Mouse (Mus musculus) lung, postnatal 0 days (tissue): ENCODE measurements at regions not wholly inside any gene's neighbourhood (a gene's known extent, or its start where the extent isn't known, plus 50 kb on each side); places are given as distances from the start of the nearest gene placed in this dataset.

ENCODE experiments used
- ATAC-seq: fragments of 200-750 bp; cut with Nextera tagmentation; 2 replicates; pipeline ENCODE4 v1.8.0; 2017; ENCODE audit warnings: moderate library complexity
- DNase-seq: peaks from one replicate; pipeline ENCODE4 v3.0.0-alpha.2; 2016; ENCODE audit warnings: low spot score
- H3K27ac ChIP-seq: fragments of 300-500 bp; sonication (generic); 2 replicates; pipeline ENCODE4 v1.5.1; 2014; ENCODE audit warnings: antibody characterized with exemption, mild to moderate bottlenecking, low read length, mixed read lengths
- H3K27me3 ChIP-seq: fragments of 300-500 bp; sonication (generic); replicated peaks from 2 replicates; pipeline ENCODE4 v1.6.1; 2014; ENCODE audit warnings: low read length, mixed read lengths; ENCODE audit not compliant: insufficient read depth
- H3K36me3 ChIP-seq: fragments of 300-500 bp; sonication (generic); 2 replicates; pipeline ENCODE4 v1.6.1; 2014; ENCODE audit warnings: low read length, mixed read lengths; ENCODE audit not compliant: insufficient read depth
- H3K4me1 ChIP-seq: fragments of 300-500 bp; sonication (generic); 2 replicates; pipeline ENCODE4 v1.6.1; 2014; ENCODE audit warnings: antibody characterized with exemption, low read depth, low read length, mixed read lengths; ENCODE audit not compliant: insufficient read depth
- H3K4me2 ChIP-seq: fragments of 300-500 bp; sonication (generic); replicated peaks from 2 replicates; pipeline ENCODE4 v1.6.1; 2014; ENCODE audit warnings: low read depth, mild to moderate bottlenecking, low read length, moderate library complexity, mixed read lengths
- H3K4me3 ChIP-seq: fragments of 300-500 bp; sonication (generic); 2 replicates; pipeline ENCODE4 v1.5.1; 2014; ENCODE audit warnings: low read depth, low read length
- H3K9ac ChIP-seq: fragments of 300-500 bp; sonication (generic); replicated peaks from 2 replicates; pipeline ENCODE4 v1.6.1; 2014; ENCODE audit warnings: low read depth, mild to moderate bottlenecking
- H3K9me3 ChIP-seq: fragments of 300-500 bp; sonication (generic); 2 replicates; pipeline ENCODE4 v1.6.1; 2016; ENCODE audit warnings: low read length, mixed read lengths
- CTCF ChIP-seq: IDR thresholded peaks from 2 replicates; pipeline ENCODE4 v1.5.1; 2016; ENCODE audit warnings: antibody characterized with exemption, mild to moderate bottlenecking
- EP300 ChIP-seq: IDR thresholded peaks from 2 replicates; pipeline ENCODE4 v1.6.1; 2016; ENCODE audit warnings: antibody characterized with exemption, mild to moderate bottlenecking, control low read depth
- WGBS: fragments of 180-500 bp; shearing (Covaris S2); extraction: QIAGEN DNeasy Blood & Tissue Kit; methylation state at CpG from one replicate; pipeline ENCODE4 v1.1.7; 2014; 5-methylcytosine and 5-hydroxymethylcytosine counted together

DNA sequence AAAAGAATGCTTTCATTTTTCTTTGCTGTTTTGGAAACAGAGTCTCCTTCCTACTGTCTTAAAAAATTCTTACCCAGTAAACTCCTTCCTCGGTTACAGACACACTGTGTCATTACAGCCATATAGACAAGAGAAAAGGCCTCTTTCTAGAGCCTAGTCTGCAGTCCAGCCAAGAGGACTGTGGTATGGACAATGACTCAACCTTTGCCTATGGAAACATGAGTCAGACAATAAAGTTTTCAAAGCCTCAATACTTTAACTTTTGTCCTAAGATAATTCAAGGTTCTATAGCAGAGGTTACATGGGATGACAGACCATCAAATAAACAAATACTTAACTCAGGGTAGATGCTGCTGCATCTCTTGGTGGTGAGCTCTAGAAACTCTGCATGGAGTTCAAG is 339.4 kb upstream of the Sox9 start:
- ATAC-seq = no peak
- DNase-seq = no peak
- no peak overlapping the region for H3K4me3 ChIP-seq
- TF ChIP-seq CTCF = no peak
- no peak for TF ChIP-seq EP300
- H3K4me2 ChIP-seq = no peak overlapping the region
- H3K27ac ChIP-seq = no peak overlapping the region
- H3K27me3 ChIP-seq = no peaks in the 10 kb centered on the region
- H3K4me1 ChIP-seq = no peaks in the 10 kb centered on the region
- no peaks in the 10 kb centered on the region for H3K36me3 ChIP-seq
- H3K9me3 ChIP-seq = no peaks in the 10 kb centered on the region
- 68% methylated on average over 1 of the region's 1 CpGs for WGBS
- H3K9ac ChIP-seq = no peak overlapping the region

DNA sequence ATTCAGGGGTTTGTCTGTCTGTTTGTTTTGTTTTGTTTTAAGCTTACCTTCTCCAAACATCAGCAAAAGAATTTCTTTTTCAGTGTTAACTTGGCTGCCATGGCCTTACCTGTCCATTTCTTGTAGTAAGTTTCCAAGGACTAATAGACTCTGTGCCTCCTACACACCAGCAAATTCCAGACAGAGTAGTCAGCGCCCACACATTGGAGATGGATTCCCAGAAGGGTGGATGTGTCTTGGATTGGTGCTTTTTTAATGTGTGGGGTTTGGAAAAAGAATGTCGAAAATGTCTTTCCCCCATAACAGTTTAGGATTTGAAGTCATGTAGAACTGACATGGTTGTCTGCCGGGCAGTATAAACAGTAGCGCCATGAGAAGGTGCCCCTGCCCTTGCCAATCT is 338.1 kb upstream of the Sox9 start:
- Histone ChIP-seq H3K4me2 (no peak overlapping the region), H3K9ac (no peak overlapping the region), H3K9me3 (no peaks in the 10 kb centered on the region), H3K4me1 (no peaks in the 10 kb centered on the region), H3K4me3 (no peak overlapping the region), H3K27me3 (no peaks in the 10 kb centered on the region), H3K36me3 (no peaks in the 10 kb centered on the region), H3K27ac (no peak overlapping the region)
- WGBS = 76% methylated on average over 4 of the region's 4 CpGs
- no peak for TF ChIP-seq CTCF
- ATAC-seq (no peak), DNase-seq (no peak)

DNA sequence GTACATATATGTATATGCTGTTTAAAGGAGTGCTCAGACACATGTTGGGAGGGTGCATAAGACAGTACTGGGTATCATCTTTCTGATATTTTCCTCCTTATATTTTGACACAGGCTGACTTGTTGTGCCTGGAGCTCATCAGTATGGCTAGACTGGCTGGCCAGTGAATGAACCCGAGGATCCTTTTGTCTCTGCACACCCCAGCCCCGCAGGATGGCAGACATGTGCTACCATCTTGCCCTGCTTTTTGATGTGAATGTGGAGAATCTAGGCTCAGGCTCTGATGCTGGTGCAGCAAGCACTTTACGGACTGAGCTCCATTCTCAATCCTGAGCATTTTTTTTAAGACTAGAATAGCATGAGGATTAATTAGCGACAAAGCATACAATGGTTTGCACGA is 332.4 kb upstream of the Sox9 start:
- Histone ChIP-seq H3K4me2 (no peak overlapping the region), H3K4me1 (no peaks in the 10 kb centered on the region), H3K27me3 (no peaks in the 10 kb centered on the region), H3K4me3 (no peak overlapping the region), H3K27ac (no peak overlapping the region), H3K9ac (no peak overlapping the region), H3K9me3 (no peaks in the 10 kb centered on the region), H3K36me3 (no peaks in the 10 kb centered on the region)
- TF ChIP-seq CTCF = no peak
- no peak for TF ChIP-seq EP300
- DNase-seq (no peak), ATAC-seq (no peak)
- 56% methylated on average over 5 of the region's 5 CpGs for WGBS

DNA sequence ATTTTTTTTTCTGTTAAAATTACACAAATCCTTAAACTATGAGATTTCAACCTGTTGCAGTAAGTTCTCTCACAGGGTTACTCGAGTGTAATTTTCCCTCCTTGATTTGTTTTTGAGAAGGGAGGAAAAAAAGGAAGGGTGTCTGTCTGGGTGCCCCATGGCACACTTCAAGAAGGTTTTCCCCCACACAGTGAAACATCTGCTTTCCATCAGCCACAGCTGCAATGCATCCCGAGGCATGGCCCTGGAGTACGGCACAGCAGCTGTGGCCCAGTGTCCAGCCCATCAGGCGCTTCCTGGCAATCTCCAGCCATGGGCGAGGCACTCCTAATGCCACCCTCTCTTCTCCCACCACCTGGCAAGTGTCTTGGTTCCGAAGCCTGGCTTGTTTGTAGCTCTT is 331.8 kb upstream of the Sox9 start:
- Histone ChIP-seq H3K27ac (no peak overlapping the region), H3K27me3 (no peaks in the 10 kb centered on the region), H3K4me3 (no peak overlapping the region), H3K4me1 (no peaks in the 10 kb centered on the region), H3K36me3 (no peaks in the 10 kb centered on the region), H3K9me3 (no peaks in the 10 kb centered on the region), H3K4me2 (no peak overlapping the region), H3K9ac (no peak overlapping the region)
- TF ChIP-seq CTCF (no peak), EP300 (no peak)
- no peak for DNase-seq
- ATAC-seq = no peak
- WGBS = 45% methylated on average over 6 of the region's 6 CpGs

DNA sequence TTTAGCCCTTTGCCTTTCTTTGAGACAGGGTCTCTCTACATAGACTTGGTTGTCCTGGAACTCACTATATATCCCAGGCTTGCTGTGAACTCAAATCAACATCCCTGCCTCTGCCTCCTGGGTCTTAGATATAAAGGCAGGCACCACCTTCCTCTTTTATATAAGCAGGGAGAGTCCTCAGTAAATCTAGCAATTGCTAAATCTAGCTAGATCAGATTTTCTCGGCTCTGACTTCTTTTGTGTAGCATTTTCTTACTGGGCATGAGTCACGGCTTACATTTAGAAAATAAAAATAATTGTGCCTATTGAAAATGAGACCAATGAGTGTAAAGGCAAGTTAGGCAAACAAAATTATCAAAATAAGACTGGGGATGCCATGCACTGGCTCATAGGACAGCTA is 323.9 kb upstream of the Sox9 start:
- H3K36me3 ChIP-seq = no peaks in the 10 kb centered on the region
- ATAC-seq = no peak
- no peak for TF ChIP-seq EP300
- no peak for TF ChIP-seq CTCF
- no peak overlapping the region for H3K4me2 ChIP-seq
- H3K9me3 ChIP-seq = no peaks in the 10 kb centered on the region
- WGBS = 84% methylated on average over 2 of the region's 2 CpGs
- H3K4me1 ChIP-seq = no peaks in the 10 kb centered on the region
- no peak overlapping the region for H3K27ac ChIP-seq
- no peak for DNase-seq
- H3K4me3 ChIP-seq = no peak overlapping the region
- no peaks in the 10 kb centered on the region for H3K27me3 ChIP-seq
- H3K9ac ChIP-seq = no peak overlapping the region

DNA sequence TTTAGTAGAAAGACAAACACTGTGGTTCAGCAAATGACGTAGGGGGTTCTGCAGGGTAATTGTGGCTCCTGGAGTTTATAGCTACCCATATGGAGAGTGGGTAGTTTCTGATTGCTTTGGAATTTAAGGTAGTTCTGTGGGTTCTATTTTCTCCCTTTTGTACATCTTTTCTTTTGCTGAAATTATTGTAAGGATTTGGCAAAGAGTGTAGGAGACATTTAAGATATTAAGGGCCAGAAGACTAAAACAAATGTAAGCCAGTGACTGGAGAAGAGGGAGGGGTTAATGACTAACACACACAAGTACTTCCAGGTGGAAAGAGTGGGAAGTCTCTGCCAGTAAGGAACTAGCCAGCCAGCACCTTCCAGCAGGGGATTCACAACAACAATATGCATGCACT is 318.9 kb upstream of the Sox9 start:
- Histone ChIP-seq H3K9me3 (no peaks in the 10 kb centered on the region), H3K27ac (no peak overlapping the region), H3K27me3 (no peaks in the 10 kb centered on the region), H3K4me3 (no peak overlapping the region), H3K4me2 (no peak overlapping the region), H3K36me3 (no peaks in the 10 kb centered on the region), H3K9ac (no peak overlapping the region), H3K4me1 (no peaks in the 10 kb centered on the region)
- 58% methylated on average over 1 of the region's 1 CpGs for WGBS
- DNase-seq (no peak), ATAC-seq (no peak)
- TF ChIP-seq EP300 (no peak), CTCF (no peak)

DNA sequence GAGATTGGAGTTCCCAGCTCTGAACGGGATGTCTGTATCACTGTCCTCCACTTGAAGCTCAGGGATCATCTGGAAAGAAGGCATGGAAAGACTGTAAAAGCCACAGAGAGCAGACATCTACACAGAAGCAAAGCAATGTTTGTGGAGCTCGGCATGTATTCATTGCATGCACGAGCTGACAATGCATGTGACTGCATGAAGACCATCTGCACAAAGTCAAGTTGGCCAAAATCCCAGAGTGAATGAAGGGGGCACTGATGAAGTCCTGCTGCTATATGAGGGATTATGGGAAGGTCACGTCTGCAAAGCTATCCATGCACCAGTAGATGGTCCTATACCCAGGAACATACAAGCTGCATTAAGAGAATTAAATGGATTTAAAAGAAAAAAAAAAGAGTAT is 317.6 kb upstream of the Sox9 start:
- TF ChIP-seq EP300 (no peak), CTCF (no peak)
- WGBS = 62% methylated on average over 4 of the region's 4 CpGs
- Histone ChIP-seq H3K27ac (no peak overlapping the region), H3K9me3 (no peaks in the 10 kb centered on the region), H3K36me3 (no peaks in the 10 kb centered on the region), H3K27me3 (no peaks in the 10 kb centered on the region), H3K9ac (no peak overlapping the region), H3K4me3 (no peak overlapping the region), H3K4me1 (no peaks in the 10 kb centered on the region), H3K4me2 (no peak overlapping the region)
- ATAC-seq = no peak
- DNase-seq = no peak
